Mouse (Mus musculus) heart, adult 2 months (tissue): ENCODE results near the gene Hsd3b7. TPM values are rescaled to one million over a fixed set of nuclear protein-coding genes. Genes with fewer than 3 reads are reported as not detected.
A peak's percentile ranks its signal among the peaks of the same experiment; 100 is the strongest.

Experiments
- DNase-seq, 2 experiments: peaks; one replicate each; pipeline ENCODE4 v3.0.0; 2021
- H3K27ac ChIP-seq: fragments of 200-600 bp; 2 replicates; pipeline ENCODE4 v1.8.1; 2022
- H3K27me3 ChIP-seq: fragments of 200-500 bp; 2 replicates; pipeline ENCODE4 v1.6.1; 2012; ENCODE audit warnings: mild to moderate bottlenecking, low read length, inconsistent platforms, mixed read lengths; ENCODE audit not compliant: control insufficient read depth, insufficient read depth
- H3K36me3 ChIP-seq: fragments of 200-500 bp; 2 replicates; pipeline ENCODE4 v1.6.1; 2012; ENCODE audit warnings: low read length, inconsistent platforms; ENCODE audit not compliant: control insufficient read depth, insufficient read depth
- H3K4me1 ChIP-seq: fragments of 200-500 bp; 2 replicates; pipeline ENCODE4 v1.6.1; 2011; ENCODE audit warnings: low read length; ENCODE audit not compliant: control insufficient read depth, insufficient read depth
- H3K4me3 ChIP-seq: fragments of 200-600 bp; 2 replicates; pipeline ENCODE4 v1.8.1; 2022
- H3K79me2 ChIP-seq: fragments of 200-500 bp; replicated peaks from 2 replicates; pipeline ENCODE4 v1.6.1; 2012; ENCODE audit warnings: mild to moderate bottlenecking, inconsistent platforms, low read length, moderate library complexity, mixed read lengths; ENCODE audit not compliant: control insufficient read depth, insufficient read depth
- H3K9ac ChIP-seq: fragments of 200-500 bp; 2 replicates; pipeline ENCODE4 v1.6.1; 2012; ENCODE audit warnings: low read depth, mild to moderate bottlenecking, control low read depth, inconsistent platforms, low read length, mixed read lengths
- CTCF ChIP-seq: fragments of 200-600 bp; IDR thresholded peaks from 2 replicates; pipeline ENCODE4 v1.8.1; 2022; ENCODE audit warnings: antibody characterized with exemption, mild to moderate bottlenecking, moderate library complexity
- EP300 ChIP-seq: fragments of 200-500 bp; IDR thresholded peaks from 2 replicates; pipeline ENCODE4 v1.6.1; 2011; ENCODE audit warnings: low read depth, low read length, control low read depth; ENCODE audit not compliant: insufficient read depth
- POLR2A ChIP-seq: fragments of 200-500 bp; IDR thresholded peaks from 2 replicates; pipeline ENCODE4 v1.6.1; 2011; ENCODE audit warnings: mild to moderate bottlenecking, low read depth, low read length, control low read depth; ENCODE audit not compliant: insufficient read depth
- WGBS: fragments of 180-500 bp; shearing (Covaris S2); methylation state at CpG from one replicate; pipeline ENCODE4 v1.1.7; 2018; 5-methylcytosine and 5-hydroxymethylcytosine counted together
- intact Hi-C: fragments of 180-260 bp; cut with DNase I; formaldehyde crosslinking; loops from one replicate; pipeline ENCODE4 v1.15.1; 2025
- polyA plus RNA-seq: library from polyadenylated mRNA; depleted of rRNA; stranded (reverse); fragments of >200 nt; gene quantifications from 2 replicates; pipeline ENCODE4 v1.2.3, GENCODE M21; 2012
- total RNA-seq, 2 experiments: library from RNA; stranded (reverse); gene quantifications; 2 replicates each; pipeline ENCODE4 v1.2.3; 2021

Gene Hsd3b7
- total and polyA plus RNA-seq, 3 experiments, result 9.8 to 37.0 (median 12.9) TPM

DNA sequence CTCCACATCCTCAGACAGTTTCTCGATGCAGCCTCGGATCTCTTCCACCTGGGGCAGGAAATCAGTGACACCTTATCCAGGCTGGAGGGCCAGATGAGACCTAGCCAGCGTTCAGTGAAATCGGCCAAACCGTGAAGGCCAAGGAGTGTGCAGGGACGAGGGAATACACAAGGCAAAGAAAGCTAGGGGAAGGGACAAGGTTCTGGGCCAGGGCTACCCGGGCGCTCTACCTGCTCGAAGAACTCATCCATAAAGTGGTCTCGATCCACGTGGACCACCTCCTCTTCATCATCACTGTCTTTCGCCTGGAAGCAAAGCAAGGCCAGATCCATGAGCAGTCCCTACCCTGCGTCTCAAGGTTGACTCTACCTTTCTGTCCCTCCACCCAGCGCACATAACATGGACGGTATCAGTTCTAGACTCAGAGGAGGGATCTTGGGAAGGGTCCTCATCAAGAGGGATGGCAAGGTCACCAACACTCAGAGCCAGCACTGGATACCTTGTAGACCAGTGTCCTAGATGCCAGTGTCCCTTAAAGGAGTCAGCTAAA is 14.8 kb downstream of the Hsd3b7 start:
- H3K9ac ChIP-seq, result no peak overlapping the region
- WGBS, result 87% methylated on average over 15 of the region's 15 CpGs
- intact Hi-C loops, result loop anchor here (1.0 to 10.0 kb wide), 2 partner anchors 27 to 390 kb away; partner anchors contain the start of gene Cox6a2
- no peaks in the 10 kb centered on the region for H3K27me3 ChIP-seq
- no peak for DNase-seq
- no peak overlapping the region for H3K4me3 ChIP-seq
- H3K79me2 ChIP-seq, result no peaks in the 10 kb centered on the region
- TF ChIP-seq POLR2A, result no peak
- no peak for TF ChIP-seq CTCF
- peak overlapping the region; percentile 83 for H3K27ac ChIP-seq
- H3K4me1 ChIP-seq, result peaks cover 10% of the 10 kb centered on the region
- no peaks in the 10 kb centered on the region for H3K36me3 ChIP-seq

DNA sequence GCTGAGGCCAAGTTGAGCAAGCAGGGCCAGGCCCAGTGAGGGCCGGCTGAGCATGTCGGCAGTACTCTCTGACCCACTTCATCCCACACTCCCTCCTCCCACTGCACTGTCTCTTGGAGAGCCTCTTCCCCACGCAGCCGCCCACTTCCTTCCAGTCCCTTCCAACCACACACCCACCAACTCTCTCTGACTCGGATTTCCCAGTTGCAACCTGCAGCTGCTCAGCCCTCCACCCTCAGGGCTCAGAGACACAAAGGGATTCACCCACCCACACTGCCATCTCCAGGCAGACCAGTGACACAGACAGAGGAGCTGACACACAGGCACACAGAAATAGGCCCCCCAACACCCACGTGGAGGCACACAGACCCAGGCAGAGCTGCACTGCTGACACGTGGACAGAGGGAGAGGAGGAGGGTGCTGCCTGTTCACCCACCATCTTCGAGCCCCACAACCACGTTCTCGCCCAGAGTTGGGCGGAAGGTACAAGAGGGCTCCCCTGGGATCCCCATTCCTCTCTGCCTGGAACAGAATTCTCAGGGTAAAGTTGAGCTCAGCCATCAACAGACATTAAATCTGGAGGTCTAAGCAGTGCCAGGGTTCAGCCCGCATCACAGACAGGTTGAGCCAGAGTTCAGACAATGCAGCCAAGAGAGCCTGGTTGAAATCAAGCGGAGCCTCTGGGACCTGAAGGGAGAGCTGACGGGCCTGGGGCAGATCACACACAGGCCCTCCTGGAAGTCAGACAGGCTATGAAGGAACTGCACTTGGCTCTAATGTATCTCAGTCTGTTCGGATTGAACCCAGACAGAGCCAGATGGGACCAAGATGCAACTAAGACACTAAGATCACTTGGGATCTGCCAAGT is 15.8 kb downstream of the Hsd3b7 start:
- Histone ChIP-seq H3K36me3 (no peaks in the 10 kb centered on the region), H3K79me2 (no peaks in the 10 kb centered on the region), H3K4me3 (no peak overlapping the region), H3K27ac (peak overlapping the region; percentile 18), H3K27me3 (no peaks in the 10 kb centered on the region), H3K9ac (no peak overlapping the region), H3K4me1 (peaks cover 10% of the 10 kb centered on the region)
- intact Hi-C loops, result loop anchor here (1.0 to 10.0 kb wide), 2 partner anchors 26 to 389 kb away; partner anchors contain the start of gene Cox6a2
- WGBS, result 45% methylated on average over 15 of the region's 15 CpGs
- peak; percentile 59 for TF ChIP-seq CTCF
- no peak for TF ChIP-seq POLR2A
- TF ChIP-seq EP300, result peak; percentile 30; the same call in 1 of the 2 replicates
- peak; percentile 65 to 71 for DNase-seq

DNA sequence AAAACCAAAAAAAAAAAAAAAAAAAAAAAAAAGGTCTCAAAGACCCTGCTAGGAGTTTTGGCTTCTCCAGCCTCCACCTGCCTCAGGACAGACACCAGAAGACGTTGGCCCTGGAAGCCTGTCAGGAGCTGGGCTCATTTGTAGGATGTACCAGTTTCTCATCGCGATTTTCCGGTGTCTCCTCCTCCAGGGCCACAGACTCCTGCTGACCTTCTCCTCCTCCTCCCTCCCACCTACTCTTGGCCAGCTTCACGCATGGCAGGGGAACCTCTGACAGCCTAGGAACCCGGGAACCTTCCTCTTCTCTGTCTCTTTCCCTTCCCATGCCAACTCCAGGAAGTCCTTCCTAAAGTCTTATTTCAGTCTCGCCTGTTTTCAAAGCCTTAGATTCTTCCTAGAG is 16.6 kb downstream of the Hsd3b7 start:
- Histone ChIP-seq H3K27ac (no peak overlapping the region), H3K4me1 (peaks cover 10% of the 10 kb centered on the region), H3K4me3 (no peak overlapping the region), H3K27me3 (no peaks in the 10 kb centered on the region), H3K36me3 (no peaks in the 10 kb centered on the region), H3K9ac (no peak overlapping the region), H3K79me2 (no peaks in the 10 kb centered on the region)
- intact Hi-C loops, result loop anchor here (10.0 kb wide), 1 partner anchor 388 kb away; the partner anchor contains the start of gene Cox6a2
- TF ChIP-seq CTCF, result no peak
- TF ChIP-seq EP300, result no peak
- no peak for TF ChIP-seq POLR2A
- WGBS, result 64% methylated on average over 7 of the region's 7 CpGs
- DNase-seq, result no peak

DNA sequence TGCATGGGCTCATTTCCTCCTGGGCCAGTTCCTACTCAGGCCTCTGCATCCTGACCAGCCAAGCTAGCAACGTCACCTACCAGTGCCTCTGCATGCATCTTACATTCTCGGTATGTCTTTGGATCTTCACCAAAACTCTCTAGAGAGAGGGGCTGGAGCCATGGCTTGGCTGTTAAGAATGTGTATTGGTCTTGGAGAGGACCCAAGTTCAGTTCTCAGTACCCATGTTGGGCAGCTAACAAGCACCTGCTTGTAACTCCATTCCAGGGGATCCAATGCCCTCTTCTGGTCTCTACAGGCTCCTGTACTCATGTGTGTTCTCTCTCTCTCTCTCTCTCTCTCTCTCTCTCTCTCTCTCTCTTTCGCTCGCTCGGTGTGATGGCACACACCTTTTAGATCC is 17.4 kb downstream of the Hsd3b7 start:
- DNase-seq, result no peak
- Histone ChIP-seq H3K9ac (no peak overlapping the region), H3K27ac (no peak overlapping the region), H3K79me2 (no peaks in the 10 kb centered on the region), H3K4me3 (no peak overlapping the region), H3K36me3 (no peaks in the 10 kb centered on the region), H3K4me1 (peaks cover 10% of the 10 kb centered on the region), H3K27me3 (no peaks in the 10 kb centered on the region)
- intact Hi-C loops, result loop anchor here (10.0 kb wide), 1 partner anchor 387 kb away; the partner anchor contains the start of gene Cox6a2
- 81% methylated on average over 5 of the region's 5 CpGs for WGBS
- TF ChIP-seq POLR2A, result no peak
- no peak for TF ChIP-seq EP300
- TF ChIP-seq CTCF, result no peak

DNA sequence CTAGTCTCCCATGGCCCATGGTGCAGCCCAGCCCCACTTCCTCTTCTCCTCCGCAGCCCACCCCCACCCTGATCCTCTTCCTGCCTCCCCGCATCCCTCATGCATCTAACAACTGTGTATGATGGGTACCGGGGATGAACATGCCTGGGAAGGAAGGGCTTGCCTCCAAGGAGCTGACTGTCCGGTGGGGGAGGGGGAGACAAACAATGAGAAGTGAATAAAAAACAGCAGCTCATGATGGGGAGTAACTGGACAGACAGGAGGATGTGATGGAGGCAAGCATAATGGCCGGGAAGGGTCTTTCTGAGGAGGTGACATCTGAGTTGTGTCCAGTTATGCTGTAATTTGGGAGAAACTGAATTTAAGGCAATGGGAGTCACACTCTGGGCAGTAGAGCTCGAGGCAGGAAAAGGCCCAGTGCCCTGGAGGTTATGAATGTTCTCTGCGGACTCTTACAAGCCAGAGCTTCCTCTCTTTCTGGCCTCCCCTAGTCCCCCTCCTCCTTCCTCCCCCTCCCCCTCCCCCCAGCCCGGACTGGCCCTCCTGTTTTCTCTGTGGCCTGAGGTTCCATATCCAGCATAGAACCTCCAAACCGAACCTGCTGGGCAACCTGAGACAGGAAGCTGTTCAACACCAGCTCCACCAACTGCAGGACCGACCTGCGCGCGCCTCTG is 20.6 kb downstream of the Hsd3b7 start:
- no peaks in the 10 kb centered on the region for H3K36me3 ChIP-seq
- DNase-seq, result no peak
- 54% methylated on average over 13 of the region's 13 CpGs for WGBS
- H3K27ac ChIP-seq, result no peak overlapping the region
- intact Hi-C loops, result no loop called here
- no peak overlapping the region for H3K4me3 ChIP-seq
- no peaks in the 10 kb centered on the region for H3K4me1 ChIP-seq
- TF ChIP-seq CTCF (no peak), POLR2A (no peak), EP300 (no peak)
- no peaks in the 10 kb centered on the region for H3K79me2 ChIP-seq
- H3K27me3 ChIP-seq, result no peaks in the 10 kb centered on the region
- no peak overlapping the region for H3K9ac ChIP-seq

DNA sequence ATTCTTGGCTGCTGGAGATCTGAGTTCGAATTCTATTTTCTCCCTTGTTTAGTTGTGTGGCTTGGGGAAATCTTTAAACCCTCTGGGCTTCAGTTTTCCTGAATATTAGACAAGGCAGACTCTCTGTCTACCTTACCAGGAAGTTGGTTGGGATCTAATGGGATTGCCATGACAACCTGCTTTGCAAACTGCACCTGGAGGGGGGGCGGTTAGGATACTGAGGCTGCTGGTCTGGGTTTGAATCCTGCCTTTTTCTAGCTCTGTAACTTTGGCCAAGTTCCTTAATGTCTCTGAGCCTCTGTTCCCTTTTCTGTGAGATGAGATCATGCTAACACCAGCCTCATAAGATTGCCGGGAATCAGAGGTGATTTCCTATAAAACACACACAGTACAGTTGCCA is 22.1 kb downstream of the Hsd3b7 start:
- Histone ChIP-seq H3K27ac (no peak overlapping the region), H3K4me1 (no peaks in the 10 kb centered on the region), H3K27me3 (no peaks in the 10 kb centered on the region), H3K4me3 (no peak overlapping the region), H3K9ac (no peak overlapping the region), H3K79me2 (no peaks in the 10 kb centered on the region), H3K36me3 (no peaks in the 10 kb centered on the region)
- TF ChIP-seq POLR2A, result no peak
- no peak for TF ChIP-seq CTCF
- no peak for TF ChIP-seq EP300
- no peak for DNase-seq
- intact Hi-C loops, result no loop called here
- 83% methylated on average over 3 of the region's 3 CpGs for WGBS
